Mouse (Mus musculus) CH12.LX (cell line): ENCODE measurements at regions not wholly inside any gene's neighbourhood (a gene's known extent, or its start where the extent isn't known, plus 50 kb on each side); places are given as distances from the start of the nearest gene placed in this dataset.

ENCODE experiments used
- DNase-seq: peaks from one replicate; pipeline ENCODE4 v3.0.0-alpha.2; 2013; ENCODE audit errors: extremely low read depth
- H3K27ac ChIP-seq: 2 replicates; pipeline ENCODE4 v1.5.1; 2012; ENCODE audit warnings: low read depth, mild to moderate bottlenecking, control low read depth, moderate library complexity; ENCODE audit not compliant: insufficient read depth
- H3K27me3 ChIP-seq: replicated peaks from 2 replicates; pipeline ENCODE3; 2012; ENCODE audit warnings: inconsistent platforms
- H3K36me3 ChIP-seq, 2 experiments: replicated peaks in 1 of 2; 2 replicates each; pipeline versions ENCODE3 to v1.6.1; 2012; ENCODE audit warnings: inconsistent platforms in 1 of 2, low read length in 1 of 2, mild to moderate bottlenecking in 1 of 2, mixed read lengths in 1 of 2, moderate library complexity in 1 of 2; ENCODE audit not compliant: control insufficient read depth in 1 of 2, insufficient read depth in 1 of 2
- H3K4me1 ChIP-seq, 2 experiments: 2 replicates each; pipeline ENCODE4 v1.6.1; 2012; ENCODE audit warnings: inconsistent platforms in 1 of 2, moderate library complexity in 1 of 2; ENCODE audit not compliant: insufficient read depth in 2 of 2, control insufficient read depth in 1 of 2
- H3K4me2 ChIP-seq: 2 replicates; pipeline ENCODE4 v1.6.1; 2012; ENCODE audit warnings: low read depth, mild to moderate bottlenecking, control low read depth; ENCODE audit not compliant: poor library complexity, insufficient read depth, severe bottlenecking
- H3K4me3 ChIP-seq, 3 experiments: fragments of 150-350 bp in 1 of 3; sonication (generic) in 1 of 3; replicated peaks in 1 of 3; 2 replicates each; pipeline versions ENCODE3 to v1.5.1; 2011 to 2012; ENCODE audit warnings: low read depth in 2 of 3, low read length in 2 of 3, mild to moderate bottlenecking in 2 of 3, moderate library complexity in 2 of 3, control low read depth in 1 of 3, improper control_type of control experiment in 1 of 3, inconsistent platforms in 1 of 3, mixed read lengths in 1 of 3; ENCODE audit not compliant: poor library complexity in 1 of 3
- H3K79me2 ChIP-seq: replicated peaks from 2 replicates; pipeline ENCODE4 v1.6.1; 2012; ENCODE audit warnings: mild to moderate bottlenecking, moderate library complexity; ENCODE audit not compliant: control insufficient read depth, poor library complexity, insufficient read depth, severe bottlenecking; ENCODE audit errors: extremely low read depth
- H3K9ac ChIP-seq: 2 replicates; pipeline ENCODE4 v1.6.1; 2012; ENCODE audit warnings: low read depth, mild to moderate bottlenecking, control low read depth, moderate library complexity; ENCODE audit not compliant: insufficient read depth
- H3K9me3 ChIP-seq: replicated peaks from 2 replicates; pipeline ENCODE3; 2012; ENCODE audit warnings: low read length, inconsistent platforms, mixed read lengths
- CHD2 ChIP-seq: IDR thresholded peaks from 2 replicates; pipeline ENCODE4 v1.6.1; 2011; ENCODE audit warnings: low read length, improper control_type of control experiment
- EP300 ChIP-seq: IDR thresholded peaks from 2 replicates; pipeline ENCODE4 v1.6.1; 2011; ENCODE audit warnings: low read length, improper control_type of control experiment
- ETS1 ChIP-seq: conservative IDR thresholded peaks from 2 replicates; pipeline ENCODE4 v1.6.1; 2012; ENCODE audit warnings: low read depth, mild to moderate bottlenecking, inconsistent platforms, low read length, improper control_type of control experiment, moderate library complexity
- GABPA ChIP-seq: IDR thresholded peaks from 2 replicates; pipeline ENCODE4 v1.6.1; 2012; ENCODE audit warnings: low read depth, low read length, improper control_type of control experiment, inconsistent platforms; ENCODE audit not compliant: insufficient replicate concordance
- HCFC1 ChIP-seq: IDR thresholded peaks from 2 replicates; pipeline ENCODE4 v1.6.1; 2012; ENCODE audit warnings: low read depth, mild to moderate bottlenecking, inconsistent platforms, low read length, improper control_type of control experiment
- IRF4 ChIP-seq: IDR thresholded peaks from 2 replicates; pipeline ENCODE4 v1.6.1; 2014; ENCODE audit warnings: low read depth, mild to moderate bottlenecking, inconsistent platforms, low read length, improper control_type of control experiment
- KAT2A ChIP-seq: IDR thresholded peaks from 2 replicates; pipeline ENCODE4 v1.6.1; 2012; ENCODE audit warnings: low read length, improper control_type of control experiment, inconsistent platforms; ENCODE audit not compliant: insufficient replicate concordance
- MAFK ChIP-seq: IDR thresholded peaks from 2 replicates; pipeline ENCODE4 v1.6.1; 2011; ENCODE audit warnings: low read length, improper control_type of control experiment; ENCODE audit not compliant: insufficient replicate concordance
- MEF2A ChIP-seq: IDR thresholded peaks from 2 replicates; pipeline ENCODE4 v1.6.1; 2014; ENCODE audit warnings: low read depth, mild to moderate bottlenecking, inconsistent platforms, low read length, improper control_type of control experiment, borderline replicate concordance
- MXI1 ChIP-seq: IDR thresholded peaks from 2 replicates; pipeline ENCODE4 v1.6.1; 2011; ENCODE audit warnings: mild to moderate bottlenecking, low read depth, low read length, improper control_type of control experiment
- MYC ChIP-seq: IDR thresholded peaks from 2 replicates; pipeline ENCODE4 v1.6.1; 2011; ENCODE audit warnings: low read depth, mild to moderate bottlenecking, improper control_type of control experiment, low read length
- NELFE ChIP-seq: IDR thresholded peaks from 2 replicates; pipeline ENCODE4 v1.6.1; 2011; ENCODE audit warnings: low read depth, low read length, improper control_type of control experiment
- NRF1 ChIP-seq: IDR thresholded peaks from 2 replicates; pipeline ENCODE4 v1.6.1; 2014; ENCODE audit warnings: low read depth, mild to moderate bottlenecking, inconsistent platforms, low read length, improper control_type of control experiment, moderate library complexity
- RAD21 ChIP-seq: IDR thresholded peaks from 2 replicates; pipeline ENCODE4 v1.6.1; 2011; ENCODE audit warnings: low read depth, mild to moderate bottlenecking, low read length, improper control_type of control experiment, moderate library complexity
- SIN3A ChIP-seq: IDR thresholded peaks from 2 replicates; pipeline ENCODE4 v1.6.1; 2012; ENCODE audit warnings: low read length, improper control_type of control experiment, inconsistent platforms
- TBP ChIP-seq: conservative IDR thresholded peaks from 2 replicates; pipeline ENCODE4 v1.6.1; 2011; ENCODE audit warnings: low read depth, low read length, improper control_type of control experiment
- USF2 ChIP-seq: conservative IDR thresholded peaks from 2 replicates; pipeline ENCODE4 v1.6.1; 2011; ENCODE audit warnings: low read depth, low read length, improper control_type of control experiment
- ZKSCAN1 ChIP-seq: IDR thresholded peaks from 2 replicates; pipeline ENCODE4 v1.6.1; 2012; ENCODE audit warnings: low read depth, inconsistent platforms, low read length, improper control_type of control experiment, borderline replicate concordance
- ZMIZ1 ChIP-seq: IDR thresholded peaks from 2 replicates; pipeline ENCODE4 v1.6.1; 2012; ENCODE audit warnings: low read depth, mild to moderate bottlenecking, inconsistent platforms, low read length, improper control_type of control experiment
- ZNF384 ChIP-seq: IDR thresholded peaks from 2 replicates; pipeline ENCODE4 v1.6.1; 2012; ENCODE audit warnings: low read depth, low read length, improper control_type of control experiment, inconsistent platforms
- dilution Hi-C: fragments of 300-500 bp; cut with MboI; formaldehyde crosslinking; loops from 2 replicates; pipeline ENCODE4 v1.14.3; 2020; ENCODE audit warnings: low sequenced_read_pairs; ENCODE audit not compliant: extremely low pct_unique_long_range_greater_than_20kb, extremely low pct_ligation_motif_present
- in situ Hi-C: fragments of 300-500 bp; cut with MboI; formaldehyde crosslinking; loops from 3 replicates; pipeline ENCODE4 v1.14.3; 2019; ENCODE audit warnings: low sequenced_read_pairs, low pct_ligation_motif_present, low pct_unique_long_range_greater_than_20kb, mixed read lengths

- H3K9me3 ChIP-seq, result no peaks in the 10 kb centered on the region
- no peak overlapping the region for H3K4me3 ChIP-seq
- H3K9ac ChIP-seq, result no peak overlapping the region
- no peak overlapping the region for H3K27ac ChIP-seq
- dilution Hi-C loops (no loop called here), in situ Hi-C loops (no loop called here)
- H3K27me3 ChIP-seq, result no peaks in the 10 kb centered on the region
- no peak overlapping the region for H3K4me2 ChIP-seq
- H3K4me1 ChIP-seq, result 0 out of 4 replicates have a peak, but pooled peaks cover 2 to 3% of the 10 kb centered on the region in 2 experiments
- no peaks in the 10 kb centered on the region for H3K36me3 ChIP-seq
- DNase-seq, result no peak
- TF ChIP-seq RAD21 (no peak), SIN3A (no peak), NRF1 (no peak), ETS1 (no peak), USF2 (no peak), EP300 (no peak), ZMIZ1 (no peak), CHD2 (no peak), ZKSCAN1 (no peak)
- H3K79me2 ChIP-seq, result no peaks in the 10 kb centered on the region
These were observed 179.0 kb upstream of the Nabp1 start for GRCm38 (mm10) chr1:51657203-51657602.

GRCm38 (mm10) chr1:51650653-51650995 lies 172.4 kb upstream of the Nabp1 start:
- dilution Hi-C loops, result no loop called here
- Histone ChIP-seq H3K79me2 (no peaks in the 10 kb centered on the region), H3K27me3 (no peaks in the 10 kb centered on the region), H3K27ac (no peak overlapping the region), H3K4me3 (no peak overlapping the region), H3K4me1 (peaks cover 0 to 10% of the 10 kb centered on the region in 2 experiments; a peak in 1 of 4 replicates), H3K4me2 (no peak overlapping the region), H3K36me3 (no peaks in the 10 kb centered on the region), H3K9me3 (no peaks in the 10 kb centered on the region), H3K9ac (no peak overlapping the region)
- in situ Hi-C loops, result no loop called here
- no peak for DNase-seq
- TF ChIP-seq MAFK (no peak), ZNF384 (no peak), TBP (no peak), KAT2A (no peak), MEF2A (no peak), MXI1 (no peak), NELFE (no peak), MYC (no peak), IRF4 (no peak), GABPA (no peak), ZKSCAN1 (no peak), RAD21 (no peak), HCFC1 (no peak), USF2 (no peak), ZMIZ1 (no peak), NRF1 (no peak)
